Mouse (Mus musculus) stomach, embryonic 15.5 days (tissue): Measurements from ENCODE around the gene Cyb561d2. TPM values are rescaled to one million over a fixed set of nuclear protein-coding genes. Genes with fewer than 3 reads are reported as not detected.

Experiments
- ATAC-seq: fragments of 200-750 bp; cut with Nextera tagmentation; 2 replicates; pipeline ENCODE4 v1.8.0; 2017; ENCODE audit warnings: low read depth, moderate number of reproducible peaks, moderate TSS enrichment; ENCODE audit not compliant: insufficient read depth, low FRiP score
- H3K27ac ChIP-seq: fragments of 300-500 bp; sonication (generic); 2 replicates; pipeline ENCODE4 v1.5.1; 2015; ENCODE audit warnings: mild to moderate bottlenecking, inconsistent platforms
- H3K27me3 ChIP-seq: fragments of 300-500 bp; sonication (generic); replicated peaks from 2 replicates; pipeline ENCODE4 v1.6.1; 2015; ENCODE audit warnings: inconsistent platforms
- H3K36me3 ChIP-seq: fragments of 300-500 bp; sonication (generic); 2 replicates; pipeline ENCODE4 v1.6.1; 2015; ENCODE audit warnings: inconsistent platforms
- H3K4me1 ChIP-seq: fragments of 300-500 bp; sonication (generic); 2 replicates; pipeline ENCODE4 v1.6.1; 2015; ENCODE audit warnings: inconsistent platforms
- H3K4me2 ChIP-seq: fragments of 300-500 bp; sonication (generic); 2 replicates; pipeline ENCODE4 v1.6.1; 2015; ENCODE audit warnings: mild to moderate bottlenecking, inconsistent platforms
- H3K4me3 ChIP-seq: fragments of 300-500 bp; sonication (generic); replicated peaks from 2 replicates; pipeline ENCODE4 v1.5.1; 2015; ENCODE audit warnings: inconsistent platforms
- H3K9ac ChIP-seq: fragments of 300-500 bp; sonication (generic); 2 replicates; pipeline ENCODE4 v1.6.1; 2015; ENCODE audit warnings: inconsistent platforms
- H3K9me3 ChIP-seq: fragments of 300-500 bp; sonication (generic); 2 replicates; pipeline ENCODE4 v1.6.1; 2016; ENCODE audit warnings: inconsistent platforms
- WGBS: fragments of 180-500 bp; shearing (Covaris S2); methylation state at CpG from one replicate; pipeline ENCODE4 v1.1.7; 2015; 5-methylcytosine and 5-hydroxymethylcytosine counted together
- polyA plus RNA-seq: library from polyadenylated mRNA; unstranded; fragments of >200 nt; fragmentation: Nextera tagmentation; extraction: Ambion mirVana; gene quantifications from 2 replicates; pipeline ENCODE4 v1.2.1, GENCODE M21; 2015

Cyb561d2 gene
- polyA plus RNA-seq, 1 experiment from 2014 or later, result 31.3 TPM

GRCm38 (mm10) chr9:107554319-107554825, 12.4 kb upstream of the Cyb561d2 start:
- Histone ChIP-seq H3K9ac (peak overlapping the region; percentile 79), H3K4me2 (peak overlapping the region; percentile 95), H3K4me3 (peak overlapping the region; percentile 63), H3K4me1 (peaks cover 57% of the 10 kb centered on the region), H3K36me3 (peaks cover 20% of the 10 kb centered on the region), H3K27ac (peak overlapping the region; percentile 94), H3K9me3 (no peaks in the 10 kb centered on the region), H3K27me3 (no peaks in the 10 kb centered on the region)
- ATAC-seq, result peak; percentile 88
- under 1% methylated on average over 53 of the region's 53 CpGs for WGBS

- Histone ChIP-seq H3K9me3 (no peaks in the 10 kb centered on the region), H3K9ac (peak overlapping the region; percentile 42; the same call in 1 of the 2 replicates), H3K27ac (peak overlapping the region; percentile 82), H3K4me1 (peaks cover 57% of the 10 kb centered on the region), H3K4me3 (peak overlapping the region; percentile 63), H3K27me3 (no peaks in the 10 kb centered on the region), H3K36me3 (peaks cover 14% of the 10 kb centered on the region), H3K4me2 (peak overlapping the region; percentile 95)
- peak; percentile 20 for ATAC-seq
- WGBS, result 6% methylated on average over 37 of the region's 37 CpGs
These were observed 11.7 kb upstream of the Cyb561d2 start for GRCm38 (mm10) chr9:107553541-107554318.

- 76% methylated on average over 5 of the region's 5 CpGs for WGBS
- Histone ChIP-seq H3K4me3 (peak overlapping the region; percentile 55), H3K36me3 (peaks cover 5% of the 10 kb centered on the region), H3K9me3 (no peaks in the 10 kb centered on the region), H3K4me1 (peaks cover 57% of the 10 kb centered on the region), H3K9ac (no peak overlapping the region), H3K27me3 (no peaks in the 10 kb centered on the region), H3K27ac (peak overlapping the region; percentile 82; the same call in 1 of the 2 replicates), H3K4me2 (peak overlapping the region; percentile 95)
- ATAC-seq, result no peak
These were observed 10.8 kb upstream of the Cyb561d2 start for GRCm38 (mm10) chr9:107552690-107553393.

GRCm38 (mm10) chr9:107551890-107552355, 9.9 kb upstream of the Cyb561d2 start:
- 15% methylated on average over 8 of the region's 8 CpGs for WGBS
- H3K9me3 ChIP-seq, result no peaks in the 10 kb centered on the region
- H3K36me3 ChIP-seq, result no peaks in the 10 kb centered on the region
- H3K27ac ChIP-seq, result peak overlapping the region; percentile 82
- H3K27me3 ChIP-seq, result no peaks in the 10 kb centered on the region
- H3K4me1 ChIP-seq, result peaks cover 61% of the 10 kb centered on the region
- H3K4me2 ChIP-seq, result peak overlapping the region; percentile 95
- H3K4me3 ChIP-seq, result peak overlapping the region; percentile 55
- ATAC-seq, result no peak
- H3K9ac ChIP-seq, result peak overlapping the region; percentile 57

GRCm38 (mm10) chr9:107551117-107551889, 9.3 kb upstream of the Cyb561d2 start, which contains the start of gene Rassf1:
Rassf1 (plus strand) TSS chr9:107551555.
- Histone ChIP-seq H3K4me3 (peak within 1 kb of the TSS; percentile 55), H3K36me3 (no peaks in the 10 kb centered on the region), H3K4me1 (peaks cover 61% of the 10 kb centered on the region), H3K4me2 (peak within 1 kb of the TSS; percentile 95), H3K27ac (peak within 1 kb of the TSS; percentile 82), H3K27me3 (no peaks in the 10 kb centered on the region), H3K9ac (peak within 1 kb of the TSS; percentile 57), H3K9me3 (no peaks in the 10 kb centered on the region)
- peak; percentile 43 for ATAC-seq
- WGBS, result under 1% methylated on average over 63 of the region's 63 CpGs

- Histone ChIP-seq H3K27ac (peak overlapping the region; percentile 82; the same call in 1 of the 2 replicates), H3K9ac (peak overlapping the region; percentile 57; the same call in 1 of the 2 replicates), H3K4me1 (peaks cover 55% of the 10 kb centered on the region), H3K27me3 (no peaks in the 10 kb centered on the region), H3K4me3 (peak overlapping the region; percentile 55), H3K36me3 (no peaks in the 10 kb centered on the region), H3K9me3 (no peaks in the 10 kb centered on the region), H3K4me2 (peak overlapping the region; percentile 95)
- no peak for ATAC-seq
- WGBS, result 38% methylated on average over 23 of the region's 23 CpGs
These were observed 8.6 kb upstream of the Cyb561d2 start for GRCm38 (mm10) chr9:107550491-107551116.

GRCm38 (mm10) chr9:107549297-107550074, 7.5 kb upstream of the Cyb561d2 start:
- no peak overlapping the region for H3K9ac ChIP-seq
- no peaks in the 10 kb centered on the region; the same call in 1 of the 2 replicates for H3K36me3 ChIP-seq
- H3K27ac ChIP-seq, result no peak overlapping the region
- H3K4me2 ChIP-seq, result no peak overlapping the region
- no peaks in the 10 kb centered on the region for H3K9me3 ChIP-seq
- no peak for ATAC-seq
- H3K4me3 ChIP-seq, result no peak overlapping the region
- no peaks in the 10 kb centered on the region for H3K27me3 ChIP-seq
- H3K4me1 ChIP-seq, result peaks cover 53% of the 10 kb centered on the region
- WGBS, result 80% methylated on average over 20 of the region's 20 CpGs

- H3K9ac ChIP-seq, result no peak overlapping the region
- H3K4me3 ChIP-seq, result no peak overlapping the region
- no peak overlapping the region for H3K4me2 ChIP-seq
- no peak overlapping the region for H3K27ac ChIP-seq
- ATAC-seq, result no peak
- H3K27me3 ChIP-seq, result no peaks in the 10 kb centered on the region
- H3K4me1 ChIP-seq, result peaks cover 51% of the 10 kb centered on the region
- H3K36me3 ChIP-seq, result peaks cover 5% of the 10 kb centered on the region; the same call in 1 of the 2 replicates
- 87% methylated on average over 10 of the region's 10 CpGs for WGBS
- H3K9me3 ChIP-seq, result no peaks in the 10 kb centered on the region
These were observed 6.8 kb upstream of the Cyb561d2 start for GRCm38 (mm10) chr9:107548820-107549219.

GRCm38 (mm10) chr9:107547957-107548356, 6.0 kb upstream of the Cyb561d2 start:
- WGBS, result 72% methylated on average over 5 of the region's 5 CpGs
- no peaks in the 10 kb centered on the region for H3K9me3 ChIP-seq
- no peaks in the 10 kb centered on the region for H3K27me3 ChIP-seq
- ATAC-seq, result no peak
- no peak overlapping the region for H3K4me3 ChIP-seq
- peaks cover 7% of the 10 kb centered on the region for H3K36me3 ChIP-seq
- H3K4me1 ChIP-seq, result peaks cover 47% of the 10 kb centered on the region
- H3K4me2 ChIP-seq, result no peak overlapping the region
- no peak overlapping the region for H3K27ac ChIP-seq
- H3K9ac ChIP-seq, result no peak overlapping the region

- Histone ChIP-seq H3K9ac (no peak within 1 kb of the TSS), H3K4me2 (peak within 1 kb of the TSS; percentile 52), H3K4me1 (peaks cover 41% of the 10 kb centered on the region), H3K27ac (no peak within 1 kb of the TSS), H3K9me3 (no peaks in the 10 kb centered on the region), H3K27me3 (no peaks in the 10 kb centered on the region), H3K36me3 (peaks cover 7% of the 10 kb centered on the region), H3K4me3 (no peak within 1 kb of the TSS; the same call in 1 of the 2 replicates)
- peak; percentile 57 for ATAC-seq
- 2% methylated on average over 20 of the region's 20 CpGs for WGBS
These were observed 5.0 kb upstream of the Cyb561d2 start, which contains the start of gene Zmynd10 for GRCm38 (mm10) chr9:107547026-107547425. Zmynd10 (plus strand) TSS chr9:107547298.
